Mouse (Mus musculus) stomach, postnatal 0 days (tissue): ENCODE measurements around the gene Col11a2.

ENCODE experiments used
- CTCF ChIP-seq: IDR thresholded peaks from 2 replicates; pipeline ENCODE4 v1.5.1; 2016; ENCODE audit warnings: antibody characterized with exemption, low read depth, mild to moderate bottlenecking, moderate library complexity
- EP300 ChIP-seq: optimal IDR thresholded peaks from 2 replicates; pipeline ENCODE3; 2016; ENCODE audit warnings: antibody characterized with exemption

DNA sequence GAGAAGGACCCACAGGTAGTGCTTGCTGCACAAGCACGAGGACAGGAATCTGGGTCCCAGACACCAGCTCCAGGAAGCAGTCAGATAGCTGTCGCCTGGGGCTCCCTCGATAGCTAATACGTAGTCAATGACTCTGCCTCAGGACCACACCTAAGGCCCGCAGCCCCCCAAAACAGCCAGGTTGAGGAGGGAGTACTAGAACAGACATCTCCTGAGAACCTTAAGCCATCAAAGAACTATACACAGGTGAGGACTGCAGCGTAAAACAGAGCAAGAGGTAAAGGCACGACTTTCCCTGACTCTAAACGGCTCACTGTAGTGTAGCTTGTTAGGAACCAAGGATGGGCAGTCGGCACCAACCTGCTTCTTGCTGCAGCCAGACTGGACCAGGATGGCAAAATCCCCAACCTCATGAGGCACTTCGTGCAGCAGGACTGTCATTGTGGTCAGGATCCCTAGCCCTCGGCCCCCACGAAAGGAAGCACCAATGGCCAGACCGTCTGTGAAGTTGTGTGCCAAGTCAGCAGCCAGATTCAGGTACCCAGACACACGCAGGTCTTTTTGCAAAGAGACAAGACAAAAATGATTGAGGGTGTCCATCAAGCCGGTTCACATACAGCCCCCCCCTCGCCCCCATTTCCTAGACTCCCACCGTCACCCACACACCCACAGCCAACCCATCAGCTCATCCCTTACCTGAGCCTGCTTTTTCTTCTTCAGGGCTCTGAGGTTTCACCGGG is 9.9 kb upstream of the Col11a2 start:
- TF ChIP-seq CTCF, result no peak
- no peak for TF ChIP-seq EP300
